Mouse (Mus musculus) limb, embryonic 10.5 days (tissue): Measurements from ENCODE around the gene 4930524B15Rik. TPM values are rescaled to one million over a fixed set of nuclear protein-coding genes. Genes with fewer than 3 reads are reported as not detected.
"Not testable (repeated sequence)": the region's sequence is repeated elsewhere in the genome, so short reads cannot be mapped to it uniquely, and the experiment has no call there.

Experiments
- DNase-seq: peaks from one replicate; pipeline ENCODE4 v3.0.0-alpha.2; 2017; ENCODE audit warnings: low spot score
- H3K27ac ChIP-seq: fragments of 300-500 bp; sonication (generic); 2 replicates; pipeline ENCODE4 v1.5.1; 2016; ENCODE audit warnings: mild to moderate bottlenecking
- H3K27me3 ChIP-seq: fragments of 300-500 bp; sonication (generic); 2 replicates; pipeline ENCODE4 v1.6.1; 2016; ENCODE audit warnings: low read depth, mild to moderate bottlenecking; ENCODE audit not compliant: poor library complexity, severe bottlenecking
- H3K36me3 ChIP-seq: fragments of 300-500 bp; sonication (generic); 2 replicates; pipeline ENCODE4 v1.6.1; 2016; ENCODE audit warnings: mild to moderate bottlenecking, moderate library complexity
- H3K4me1 ChIP-seq: fragments of 300-500 bp; sonication (generic); 2 replicates; pipeline ENCODE4 v1.6.1; 2016
- H3K4me3 ChIP-seq: fragments of 300-500 bp; sonication (generic); 2 replicates; pipeline ENCODE4 v1.5.1; 2016; ENCODE audit warnings: mild to moderate bottlenecking, moderate library complexity
- H3K9me3 ChIP-seq: fragments of 300-500 bp; sonication (generic); replicated peaks from 2 replicates; pipeline ENCODE4 v1.6.1; 2016; ENCODE audit warnings: mild to moderate bottlenecking
- WGBS: fragments of 180-500 bp; shearing (Covaris S2); methylation state at CpG from one replicate; pipeline ENCODE4 v1.1.7; 2016; 5-methylcytosine and 5-hydroxymethylcytosine counted together
- polyA plus RNA-seq: library from polyadenylated mRNA; unstranded; fragments of >200 nt; fragmentation: Nextera tagmentation; extraction: Ambion mirVana; gene quantifications from 2 replicates; pipeline ENCODE4 v1.2.1, GENCODE M21; 2016

The 4930524B15Rik gene
- polyA plus RNA-seq, 1 experiment from 2014 or later, result 0.14 TPM

- H3K27ac ChIP-seq, result no peak overlapping the region
- 92% methylated on average over 1 of the region's 1 CpGs for WGBS
- peaks cover 16% of the 10 kb centered on the region; the same call in 1 of the 2 replicates for H3K27me3 ChIP-seq
- no peaks in the 10 kb centered on the region for H3K36me3 ChIP-seq
- H3K9me3 ChIP-seq, result no peaks in the 10 kb centered on the region
- DNase-seq, result no peak
- no peak overlapping the region for H3K4me3 ChIP-seq
- peaks cover 10% of the 10 kb centered on the region for H3K4me1 ChIP-seq
Observed at GRCm38 (mm10) chr11:31963993-31964392, 1.4 kb upstream of the 4930524B15Rik start.

- Histone ChIP-seq H3K4me1 (no peaks in the 10 kb centered on the region), H3K4me3 (no peak overlapping the region), H3K9me3 (no peaks in the 10 kb centered on the region), H3K36me3 (no peaks in the 10 kb centered on the region), H3K27ac (no peak overlapping the region), H3K27me3 (no peaks in the 10 kb centered on the region)
- WGBS, result 90% methylated on average over 4 of the region's 4 CpGs
- no peak for DNase-seq
Observed at GRCm38 (mm10) chr11:31974132-31974531, 8.7 kb downstream of the 4930524B15Rik start.

GRCm38 (mm10) chr11:31974826-31975225 lies 9.4 kb downstream of the 4930524B15Rik start:
- no peaks in the 10 kb centered on the region for H3K9me3 ChIP-seq
- DNase-seq, result no peak
- WGBS, result 65% methylated on average over 8 of the region's 8 CpGs
- H3K27me3 ChIP-seq, result no peaks in the 10 kb centered on the region
- no peak overlapping the region for H3K27ac ChIP-seq
- no peaks in the 10 kb centered on the region for H3K4me1 ChIP-seq
- no peaks in the 10 kb centered on the region for H3K36me3 ChIP-seq
- no peak overlapping the region for H3K4me3 ChIP-seq

- no peak overlapping the region for H3K4me3 ChIP-seq
- no peaks in the 10 kb centered on the region for H3K9me3 ChIP-seq
- no peaks in the 10 kb centered on the region for H3K27me3 ChIP-seq
- no peak overlapping the region for H3K27ac ChIP-seq
- WGBS, result 88% methylated on average over 5 of the region's 5 CpGs
- no peak for DNase-seq
- no peaks in the 10 kb centered on the region for H3K4me1 ChIP-seq
- no peaks in the 10 kb centered on the region for H3K36me3 ChIP-seq
Observed at GRCm38 (mm10) chr11:31975678-31976077, 10.3 kb downstream of the 4930524B15Rik start.

GRCm38 (mm10) chr11:31976137-31976536 lies 10.7 kb downstream of the 4930524B15Rik start:
- H3K9me3 ChIP-seq, result no peaks in the 10 kb centered on the region
- no peaks in the 10 kb centered on the region for H3K4me1 ChIP-seq
- H3K27me3 ChIP-seq, result no peaks in the 10 kb centered on the region
- H3K36me3 ChIP-seq, result no peaks in the 10 kb centered on the region
- no peak for DNase-seq
- no peak overlapping the region for H3K4me3 ChIP-seq
- WGBS, result 77% methylated on average over 5 of the region's 5 CpGs
- no peak overlapping the region for H3K27ac ChIP-seq

GRCm38 (mm10) chr11:31980089-31980488 lies 14.7 kb downstream of the 4930524B15Rik start:
- not testable (repeated sequence) for H3K9me3 ChIP-seq, H3K4me3 ChIP-seq, H3K27me3 ChIP-seq, H3K4me1 ChIP-seq, H3K36me3 ChIP-seq, H3K27ac ChIP-seq, DNase-seq
- WGBS, result 93% methylated on average over 5 of the region's 5 CpGs

- Histone ChIP-seq H3K4me3 (no peak overlapping the region), H3K4me1 (no peaks in the 10 kb centered on the region), H3K27me3 (no peaks in the 10 kb centered on the region), H3K36me3 (no peaks in the 10 kb centered on the region), H3K9me3 (no peaks in the 10 kb centered on the region), H3K27ac (no peak overlapping the region)
- WGBS, result 88% methylated on average over 7 of the region's 7 CpGs
- DNase-seq, result no peak
Observed at GRCm38 (mm10) chr11:31981830-31982229, 16.4 kb downstream of the 4930524B15Rik start.

GRCm38 (mm10) chr11:31982247-31982943 lies 17.0 kb downstream of the 4930524B15Rik start:
- H3K9me3 ChIP-seq, H3K4me1 ChIP-seq, DNase-seq, H3K27ac ChIP-seq, H3K4me3 ChIP-seq, H3K27me3 ChIP-seq, H3K36me3 ChIP-seq: not testable (repeated sequence)
- 88% methylated on average over 13 of the region's 13 CpGs for WGBS

- Histone ChIP-seq H3K4me1 (no peaks in the 10 kb centered on the region), H3K36me3 (no peaks in the 10 kb centered on the region), H3K27ac (no peak overlapping the region), H3K27me3 (no peaks in the 10 kb centered on the region), H3K9me3 (no peaks in the 10 kb centered on the region), H3K4me3 (no peak overlapping the region)
- no peak for DNase-seq
Observed at GRCm38 (mm10) chr11:31983249-31983648, 17.9 kb downstream of the 4930524B15Rik start.

GRCm38 (mm10) chr11:31984786-31985185 lies 19.4 kb downstream of the 4930524B15Rik start:
- no peak for DNase-seq
- H3K36me3 ChIP-seq, result no peaks in the 10 kb centered on the region

GRCm38 (mm10) chr11:31992535-31992934 lies 27.1 kb downstream of the 4930524B15Rik start:
- DNase-seq, result no peak
- H3K9me3 ChIP-seq, result no peaks in the 10 kb centered on the region
- no peaks in the 10 kb centered on the region for H3K27me3 ChIP-seq
- 92% methylated on average over 3 of the region's 3 CpGs for WGBS
- no peaks in the 10 kb centered on the region for H3K4me1 ChIP-seq
- H3K27ac ChIP-seq, result no peak overlapping the region
- no peaks in the 10 kb centered on the region for H3K36me3 ChIP-seq
- no peak overlapping the region for H3K4me3 ChIP-seq

More at GRCm38 (mm10) chr11:31984786-31985185, 19.4 kb downstream of the 4930524B15Rik start:
- H3K27ac ChIP-seq, result no peak overlapping the region
- H3K9me3 ChIP-seq, result no peaks in the 10 kb centered on the region
- H3K27me3 ChIP-seq, result no peaks in the 10 kb centered on the region
- H3K4me3 ChIP-seq, result no peak overlapping the region
- 80% methylated on average over 2 of the region's 2 CpGs for WGBS
- no peaks in the 10 kb centered on the region for H3K4me1 ChIP-seq

- H3K9me3 ChIP-seq, result no peaks in the 10 kb centered on the region
- no peak for DNase-seq
- no peaks in the 10 kb centered on the region for H3K36me3 ChIP-seq
- H3K4me3 ChIP-seq, result no peak overlapping the region
- peaks cover 40% of the 10 kb centered on the region for H3K27me3 ChIP-seq
- 36% methylated on average over 2 of the region's 2 CpGs for WGBS
- no peak overlapping the region for H3K27ac ChIP-seq
- H3K4me1 ChIP-seq, result peaks cover 31% of the 10 kb centered on the region
Observed at GRCm38 (mm10) chr11:31999716-32000115, 34.3 kb downstream of the 4930524B15Rik start.

- Histone ChIP-seq H3K27ac (no peak within 1 kb of the TSS), H3K27me3 (peaks cover 40% of the 10 kb centered on the region)
- WGBS, result 2% methylated on average over 16 of the region's 16 CpGs
Observed at GRCm38 (mm10) chr11:32000281-32000680, 34.9 kb downstream of the 4930524B15Rik start, which contains the start of gene Nsg2. Nsg2 (plus strand) TSS chr11:32000463.

More at GRCm38 (mm10) chr11:32000281-32000680, 34.9 kb downstream of the 4930524B15Rik start, which contains the start of gene Nsg2:
- Histone ChIP-seq H3K36me3 (no peaks in the 10 kb centered on the region), H3K4me3 (peak within 1 kb of the TSS; percentile 25), H3K9me3 (no peaks in the 10 kb centered on the region), H3K4me1 (peaks cover 31% of the 10 kb centered on the region)
- DNase-seq, result peak; percentile 80
